Mouse (Mus musculus) spleen, adult 2 months (tissue): ENCODE measurements around the gene Lrrc8c.

Experiments used
- CTCF ChIP-seq: fragments of 200-500 bp; IDR thresholded peaks from 2 replicates; pipeline ENCODE4 v1.5.1; 2011; ENCODE audit warnings: mild to moderate bottlenecking, inconsistent platforms; ENCODE audit not compliant: insufficient read depth, insufficient read length, insufficient replicate concordance; ENCODE audit errors: extremely low read depth
- POLR2A ChIP-seq: fragments of 200-500 bp; IDR thresholded peaks from 2 replicates; pipeline ENCODE4 v1.6.1; 2011; ENCODE audit warnings: low read depth, low read length, inconsistent platforms

GRCm38 (mm10) chr5:105593630-105594029 is 74.4 kb downstream of the Lrrc8c start:
- TF ChIP-seq CTCF (no peak), POLR2A (no peak)
